Mouse (Mus musculus) adrenal gland, adult (tissue): ENCODE results near the gene Btbd16.
A peak's percentile ranks its signal among the peaks of the same experiment; 100 is the strongest.

Experiments used
- DNase-seq, 2 experiments: peaks; one replicate each; pipeline ENCODE4 v3.0.0; 2022 to 2023; ENCODE audit warnings: low spot score in 1 of 2; ENCODE audit not compliant: inconsistent age in 2 of 2

The Btbd16 gene

DNA sequence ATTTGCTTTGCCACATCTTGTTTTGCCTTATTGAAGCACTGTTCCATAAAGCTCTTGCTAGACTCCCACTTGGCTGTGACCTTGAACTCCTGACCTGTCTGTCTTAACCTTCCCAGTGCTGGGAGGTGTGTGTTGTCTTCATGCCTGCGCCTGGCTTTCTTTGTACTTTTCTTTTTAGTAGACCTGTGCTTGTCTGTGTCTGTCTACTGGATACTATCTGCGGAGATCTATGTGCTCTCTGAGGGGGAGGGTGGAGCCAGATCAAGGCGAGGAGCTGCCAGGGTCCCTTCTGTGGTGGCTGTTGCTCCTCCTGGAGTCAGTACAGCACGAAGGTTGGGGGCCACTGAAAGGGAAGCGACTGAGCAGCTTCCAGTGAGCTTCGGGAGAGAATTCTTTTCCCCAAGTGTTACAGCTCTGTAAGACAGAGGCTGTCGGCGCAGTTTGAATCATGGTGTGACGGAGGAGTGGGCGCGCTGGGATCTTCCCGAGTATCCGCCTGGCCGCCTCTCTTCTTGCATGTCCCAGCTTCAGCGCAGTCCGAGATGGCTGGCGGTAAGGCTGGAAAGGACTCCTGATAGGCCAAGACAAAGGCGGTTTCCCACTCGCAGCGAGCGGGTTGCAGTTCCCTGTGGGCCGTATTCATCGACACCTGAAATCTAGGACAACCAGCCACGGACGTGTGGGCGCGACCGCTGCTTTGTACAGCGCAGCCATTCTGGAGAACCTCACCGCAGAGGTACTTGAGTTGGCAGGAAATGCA lies 7.3 kb upstream of the Btbd16 start:
- DNase-seq: peak in 1 of 2 experiments; percentile 27

GRCm38 (mm10) chr7:130768151-130768550 lies 5.7 kb upstream of the Btbd16 start:
- peak in 1 of 2 experiments; percentile 15 for DNase-seq

- peak; percentile 77 to 94 for DNase-seq
Observed at GRCm38 (mm10) chr7:130770707-130771106, 3.2 kb upstream of the Btbd16 start.

GRCm38 (mm10) chr7:130773171-130773830 lies 568 bp upstream of the Btbd16 start:
- peak; percentile 53 to 84 for DNase-seq

DNA sequence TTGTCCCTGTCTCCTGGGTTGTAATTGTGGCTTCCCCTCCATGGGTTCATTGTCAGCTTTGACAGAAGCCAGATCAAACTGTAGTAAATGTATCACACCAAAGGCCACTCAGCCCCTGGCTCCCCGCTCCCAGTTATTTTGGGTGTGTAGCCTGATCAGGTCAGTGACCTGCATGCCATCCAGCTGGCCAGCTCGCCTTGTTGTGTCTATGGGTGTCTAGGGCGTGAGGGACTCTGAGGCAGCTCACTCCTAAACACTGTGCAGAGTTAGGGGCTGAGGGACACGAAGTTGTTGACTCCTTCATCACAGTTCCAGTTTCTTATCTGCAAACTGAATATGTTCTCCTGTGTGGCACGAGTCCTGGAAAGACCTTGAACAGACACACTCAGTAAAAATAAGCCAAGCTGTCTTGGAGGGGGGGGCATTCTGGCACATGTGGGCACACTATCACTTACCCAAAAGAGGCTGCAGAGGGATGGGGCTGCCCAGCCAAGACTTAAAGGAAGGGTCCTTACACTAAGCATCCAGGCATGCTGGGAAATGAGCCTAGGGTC lies 7.1 kb downstream of the Btbd16 start:
- DNase-seq: no peak

DNA sequence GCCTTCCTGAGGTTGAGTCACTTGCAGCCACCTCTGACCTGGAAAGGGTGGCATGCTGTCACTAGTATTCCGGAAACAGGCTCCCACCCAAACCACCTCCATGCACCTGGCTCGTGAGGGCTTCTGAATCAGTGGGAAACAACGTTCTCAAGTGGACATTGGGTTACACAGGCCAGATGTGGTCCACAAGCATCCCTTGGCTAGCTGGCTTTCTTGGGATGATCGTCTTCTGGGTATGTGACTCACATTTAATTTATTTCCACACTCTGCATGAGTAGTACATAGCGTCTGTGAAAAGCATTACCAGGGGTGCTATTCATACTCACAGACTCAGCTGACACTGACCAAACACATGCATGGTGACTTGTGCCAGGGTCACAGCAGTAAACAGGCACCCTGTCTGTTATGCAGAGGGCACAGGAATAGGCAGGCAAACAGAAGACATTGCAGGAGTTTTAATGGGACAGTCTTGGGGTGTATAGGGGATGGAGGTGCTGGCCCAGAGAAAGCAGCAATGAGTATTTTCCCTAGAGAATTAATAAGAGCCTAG lies 8.7 kb downstream of the Btbd16 start:
- no peak for DNase-seq

DNA sequence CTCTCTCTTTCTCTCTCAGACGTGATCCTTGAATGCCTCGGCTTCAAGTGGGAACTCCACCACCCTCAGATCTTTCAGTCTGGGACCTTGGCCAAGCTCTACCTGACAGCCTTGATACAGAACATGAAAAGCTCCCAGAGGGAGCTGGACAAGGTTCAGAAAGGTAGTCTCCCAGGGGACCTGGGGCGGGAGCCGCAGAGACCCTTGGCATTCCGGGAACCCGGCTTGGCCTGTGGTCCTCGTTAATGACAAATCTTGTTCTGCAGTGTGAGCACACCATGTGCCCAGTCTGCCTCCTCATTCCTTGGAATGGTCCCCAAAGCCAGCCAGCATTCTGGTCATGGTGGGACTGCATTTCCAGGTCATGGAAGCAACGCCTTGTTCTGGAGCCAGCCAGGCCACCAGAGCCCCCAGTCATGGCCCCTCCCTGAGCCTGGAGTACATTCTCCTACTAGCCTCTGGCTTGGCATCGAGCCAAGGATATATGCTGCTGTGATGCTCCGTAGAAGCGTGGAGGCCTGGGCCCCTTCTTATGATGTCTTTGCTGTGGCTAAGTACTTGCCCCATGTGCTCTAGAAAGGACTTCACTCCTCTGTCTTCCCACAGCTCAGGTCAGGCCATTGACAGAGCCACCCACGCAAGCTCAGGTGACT lies 12.2 kb downstream of the Btbd16 start:
- DNase-seq: peak in 1 of 2 experiments; percentile 35

DNA sequence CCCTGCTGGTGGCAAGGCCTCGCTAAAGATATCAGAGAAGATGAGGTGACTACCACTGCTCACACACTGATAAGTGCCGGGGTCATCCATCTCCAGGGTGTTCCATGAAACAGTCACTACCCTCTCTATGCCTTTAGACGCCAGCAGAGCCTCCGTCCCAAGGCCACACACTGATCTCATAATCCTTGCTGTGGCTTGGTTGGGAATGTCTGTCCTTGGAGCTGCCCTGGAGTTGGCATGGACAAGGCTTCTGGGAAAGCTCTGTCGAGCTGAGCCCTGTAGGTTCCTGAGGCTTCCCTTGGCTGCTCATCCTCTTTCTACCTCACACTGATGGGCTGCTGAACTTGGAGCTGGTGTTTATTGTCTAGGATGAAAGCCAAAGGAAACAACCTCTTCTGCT lies 12.8 kb downstream of the Btbd16 start:
- DNase-seq: peak; percentile 89 to 92

DNA sequence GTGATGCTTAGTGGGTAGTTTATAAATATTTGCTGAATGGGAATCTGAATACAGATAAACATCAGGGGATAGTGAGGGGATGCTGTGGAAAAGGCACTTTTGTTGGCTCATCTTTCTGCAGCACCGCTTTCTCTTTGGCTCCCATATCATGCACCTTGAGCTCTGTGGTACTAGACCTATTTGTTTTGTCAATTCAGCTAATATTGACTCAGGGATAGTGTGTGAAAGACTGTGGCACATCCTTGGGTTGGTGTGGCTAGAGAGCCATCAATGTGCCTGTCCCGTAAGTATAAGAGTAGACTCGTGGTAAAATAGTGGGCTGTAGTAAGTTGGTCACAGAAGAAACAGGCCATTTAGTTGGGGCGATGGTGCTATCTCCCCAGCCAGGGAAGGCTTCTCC lies 13.7 kb downstream of the Btbd16 start:
- no peak for DNase-seq

DNA sequence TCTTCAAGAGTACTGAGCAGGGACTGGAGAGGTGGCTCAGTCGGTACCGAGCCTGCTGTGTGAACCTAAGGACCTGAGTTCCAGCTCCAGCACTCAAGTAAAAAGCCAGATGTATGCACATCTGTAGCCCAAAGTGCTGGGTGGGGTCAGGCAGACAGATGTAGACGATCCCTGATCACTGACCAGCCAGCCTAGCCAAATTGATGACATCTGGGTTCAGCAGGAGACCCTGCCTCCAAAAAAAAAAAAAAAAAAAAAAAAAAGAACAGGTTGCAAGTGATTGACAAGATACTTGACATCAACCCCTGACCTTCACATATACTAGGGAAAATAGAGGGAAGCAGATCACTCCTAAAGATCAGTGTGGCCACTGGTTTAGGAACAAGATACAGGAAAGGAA lies 15.1 kb downstream of the Btbd16 start:
- no peak for DNase-seq

- no peak for DNase-seq
Observed at GRCm38 (mm10) chr7:130789456-130789855, 15.6 kb downstream of the Btbd16 start.

GRCm38 (mm10) chr7:130793671-130794070 lies 19.8 kb downstream of the Btbd16 start:
- peak in 1 of 2 experiments; percentile 65 for DNase-seq

- DNase-seq: no peak
Observed at GRCm38 (mm10) chr7:130796786-130797185, 22.9 kb downstream of the Btbd16 start.

DNA sequence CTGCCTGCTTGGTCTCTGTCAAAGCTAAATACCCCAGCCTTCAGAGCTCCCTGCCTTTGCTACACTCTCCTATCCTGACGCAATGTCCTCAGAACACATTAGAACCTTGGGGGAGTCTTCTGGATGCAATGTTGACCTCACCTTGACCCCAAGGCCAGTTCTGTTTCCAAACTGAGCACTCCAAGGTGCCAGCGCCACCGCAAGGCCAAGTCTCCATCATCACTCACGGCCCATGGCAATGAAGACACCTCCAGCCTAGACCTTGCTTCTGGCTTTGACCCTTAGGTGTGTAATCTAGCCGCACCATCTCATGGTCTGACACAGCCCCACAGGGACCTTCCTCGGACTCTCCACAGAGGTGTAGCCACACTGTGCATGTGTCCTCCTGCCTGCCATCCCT lies 23.7 kb downstream of the Btbd16 start:
- DNase-seq: peak in 1 of 2 experiments; percentile 75

- no peak for DNase-seq
Observed at GRCm38 (mm10) chr7:130799418-130799817, 25.5 kb downstream of the Btbd16 start.

- no peak for DNase-seq
Observed at GRCm38 (mm10) chr7:130800681-130801080, 26.8 kb downstream of the Btbd16 start.

- DNase-seq: no peak
Observed at GRCm38 (mm10) chr7:130801811-130802210, 27.9 kb downstream of the Btbd16 start.

DNA sequence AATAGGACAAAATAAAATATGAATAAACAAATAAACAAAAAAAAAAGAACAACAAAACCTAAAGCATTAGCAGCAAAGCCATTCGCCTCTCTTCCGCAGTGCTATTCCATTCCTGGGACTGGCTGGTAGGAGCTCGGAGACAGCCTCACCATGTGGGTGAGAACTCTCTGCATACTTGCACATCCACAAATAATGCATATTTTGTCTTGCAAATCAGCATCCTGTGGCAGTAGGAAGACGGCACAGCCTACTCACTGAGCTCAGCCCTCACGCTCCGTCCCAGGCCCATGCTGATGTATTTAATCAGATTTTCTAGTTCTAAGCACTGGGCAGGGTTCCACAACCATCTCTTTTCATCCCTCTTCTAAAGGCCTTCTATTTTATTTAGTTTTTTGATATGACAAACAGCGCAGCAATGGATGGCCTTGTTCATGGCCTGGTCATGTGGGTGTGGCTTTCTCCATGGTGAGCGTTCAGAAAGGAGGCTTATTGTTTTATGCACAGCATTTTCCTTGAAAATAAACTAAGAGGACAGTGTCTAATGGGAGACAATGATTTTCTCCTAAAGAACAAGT lies 29.5 kb downstream of the Btbd16 start:
- peak; percentile 41 to 80 for DNase-seq

DNA sequence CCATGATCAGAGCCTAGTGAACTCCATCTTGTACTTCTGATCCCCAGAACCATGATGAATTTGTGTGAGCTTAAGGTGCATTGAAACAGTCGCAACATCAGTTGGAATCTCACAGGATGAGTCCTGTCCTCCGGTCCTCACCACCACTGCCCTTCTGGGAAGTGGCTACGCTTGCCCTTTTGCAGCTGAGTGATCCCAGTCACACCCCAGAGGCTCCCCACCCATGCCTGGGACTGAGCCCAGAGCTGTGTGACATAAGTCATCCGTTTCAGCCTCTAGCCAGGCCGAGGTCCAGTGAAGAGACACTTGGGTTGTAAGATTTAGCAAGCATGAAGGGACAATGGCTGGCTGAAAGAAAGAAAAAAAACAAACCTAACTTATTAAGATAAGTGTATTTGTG lies 31.1 kb downstream of the Btbd16 start:
- no peak for DNase-seq

- peak; percentile 83 to 89 for DNase-seq
Observed at GRCm38 (mm10) chr7:130807749-130808148, 33.9 kb downstream of the Btbd16 start.

DNA sequence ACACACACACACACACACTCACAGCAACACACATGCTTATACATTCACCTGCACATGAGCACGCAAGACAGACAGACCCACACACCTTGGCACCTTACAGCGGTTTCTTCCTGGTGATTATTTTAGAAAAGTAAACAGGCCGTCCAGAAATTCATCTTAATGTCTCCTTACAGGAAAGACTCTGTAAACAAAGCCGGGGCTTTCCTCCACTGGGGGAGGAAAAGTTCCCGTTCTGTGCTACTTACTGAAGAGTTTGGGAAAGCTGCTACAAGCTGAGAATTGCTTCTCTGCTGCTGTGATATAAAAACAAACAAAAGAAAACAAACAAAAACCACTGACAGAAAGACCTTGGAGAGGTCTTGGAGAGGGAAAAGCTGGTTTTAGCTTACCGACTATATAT lies 34.8 kb downstream of the Btbd16 start:
- DNase-seq: no peak
